Mouse (Mus musculus) brown adipose tissue, adult 24 weeks (tissue): ENCODE results near the gene Gm17657. TPM values are rescaled to one million over a fixed set of nuclear protein-coding genes. Genes with fewer than 3 reads are reported as not detected.
A peak's percentile ranks its signal among the peaks of the same experiment; 100 is the strongest.
"Not testable (repeated sequence)": the region's sequence is repeated elsewhere in the genome, so short reads cannot be mapped to it uniquely, and the experiment has no call there.

Experiments
- H3K27ac ChIP-seq: fragments of 200-500 bp; replicated peaks from 2 replicates; pipeline ENCODE4 v1.5.1; 2012; ENCODE audit warnings: low read depth, mild to moderate bottlenecking, low read length
- H3K4me1 ChIP-seq: fragments of 200-500 bp; 2 replicates; pipeline ENCODE4 v1.6.1; 2012; ENCODE audit warnings: low read length, mixed read lengths; ENCODE audit not compliant: control insufficient read depth, insufficient read depth, insufficient read length
- H3K4me3 ChIP-seq: fragments of 200-500 bp; 2 replicates; pipeline ENCODE4 v1.5.1; 2012; ENCODE audit warnings: low read depth, mild to moderate bottlenecking, low read length, moderate library complexity; ENCODE audit not compliant: insufficient read depth
- polyA plus RNA-seq: library from polyadenylated mRNA; stranded (reverse); fragments of >200 nt; gene quantifications from 2 replicates; pipeline ENCODE4 v1.2.4, GENCODE M21; 2012; ENCODE audit not compliant: missing spikeins, insufficient read depth, insufficient read length

The Gm17657 gene
- polyA plus RNA-seq, 1 experiment = not detected

GRCm38 (mm10) chr17:29531278-29531677, 18.2 kb downstream of the Gm17657 start:
- H3K27ac ChIP-seq = no peak overlapping the region
- no peak overlapping the region for H3K4me3 ChIP-seq

GRCm38 (mm10) chr17:29530508-29530907, 18.9 kb downstream of the Gm17657 start:
- no peak overlapping the region for H3K4me3 ChIP-seq
- no peak overlapping the region for H3K27ac ChIP-seq
- no peaks in the 10 kb centered on the region for H3K4me1 ChIP-seq

More at GRCm38 (mm10) chr17:29531278-29531677, 18.2 kb downstream of the Gm17657 start:
- H3K4me1 ChIP-seq = no peaks in the 10 kb centered on the region

GRCm38 (mm10) chr17:29528568-29529187, 20.8 kb downstream of the Gm17657 start:
- H3K27ac ChIP-seq = no peak overlapping the region
- no peaks in the 10 kb centered on the region for H3K4me1 ChIP-seq
- H3K4me3 ChIP-seq = no peak overlapping the region

GRCm38 (mm10) chr17:29525613-29526012, 23.8 kb downstream of the Gm17657 start:
- Histone ChIP-seq H3K4me1 (no peaks in the 10 kb centered on the region), H3K4me3 (no peak overlapping the region), H3K27ac (no peak overlapping the region)

DNA sequence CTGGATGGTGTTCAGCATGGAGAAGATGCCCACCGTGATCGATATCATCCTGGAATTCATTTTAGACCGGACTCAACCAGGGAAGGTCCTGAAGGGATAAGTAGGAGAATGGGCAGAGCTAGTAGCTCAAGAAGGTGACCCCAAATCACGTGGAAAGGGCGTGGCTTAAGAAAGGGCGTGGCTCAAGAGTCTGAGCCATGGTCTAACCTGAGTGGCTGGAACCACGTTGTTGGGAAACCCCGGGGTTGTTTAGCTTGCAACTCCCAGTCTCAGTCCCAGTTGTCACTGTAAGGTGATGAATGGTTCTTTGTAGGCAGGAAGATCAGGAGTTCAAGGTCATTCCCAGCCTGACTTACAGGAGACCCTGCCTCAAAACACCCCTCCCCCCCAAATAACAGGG, 29.7 kb downstream of the Gm17657 start:
- H3K27ac ChIP-seq = no peak overlapping the region
- no peaks in the 10 kb centered on the region for H3K4me1 ChIP-seq
- no peak overlapping the region for H3K4me3 ChIP-seq

DNA sequence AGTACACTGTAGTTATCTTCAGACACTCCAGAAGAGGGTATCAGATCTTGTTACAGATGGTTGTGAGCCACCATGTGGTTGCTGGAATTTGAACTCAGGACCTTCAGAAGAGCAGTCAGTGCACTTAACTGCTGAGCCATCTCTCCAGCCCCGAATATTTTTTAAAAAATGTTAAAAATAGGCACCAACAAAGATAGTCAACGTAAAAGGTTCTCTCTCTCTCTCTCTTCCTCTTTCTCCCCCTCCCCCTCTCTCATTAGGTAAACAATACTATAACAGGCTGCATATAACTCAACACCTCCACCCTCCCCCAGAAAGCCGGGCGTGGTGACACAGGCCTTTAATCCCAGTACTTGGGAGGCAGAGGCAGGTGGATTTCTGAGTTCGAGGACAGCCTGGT, 30.8 kb downstream of the Gm17657 start:
- H3K27ac ChIP-seq, H3K4me3 ChIP-seq, H3K4me1 ChIP-seq: not testable (repeated sequence)

DNA sequence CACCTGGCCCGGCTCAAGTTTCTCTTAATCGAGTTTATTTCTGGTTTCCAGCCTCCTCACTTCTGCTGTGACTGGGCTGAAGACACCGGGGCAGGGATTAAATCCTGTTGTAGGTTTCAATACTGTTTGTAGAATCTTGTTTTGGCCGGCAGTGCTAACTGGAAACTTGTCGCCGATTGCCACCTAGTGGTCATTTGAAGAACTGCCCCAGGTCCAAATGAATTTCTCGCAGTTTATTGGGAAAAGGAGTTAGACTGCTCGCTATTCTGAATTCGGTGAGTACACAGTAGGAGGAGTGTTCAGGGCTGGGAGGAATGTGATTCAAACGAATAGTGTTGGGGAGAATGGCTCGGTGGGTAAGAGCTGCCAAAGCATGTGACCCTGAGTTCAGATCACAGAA, 35.0 kb downstream of the Gm17657 start:
- Histone ChIP-seq H3K4me1 (no peaks in the 10 kb centered on the region), H3K4me3 (no peak overlapping the region), H3K27ac (no peak overlapping the region)

GRCm38 (mm10) chr17:29513044-29513730, 36.3 kb downstream of the Gm17657 start:
- Histone ChIP-seq H3K27ac (no peak overlapping the region), H3K4me1 (no peaks in the 10 kb centered on the region), H3K4me3 (no peak overlapping the region)

DNA sequence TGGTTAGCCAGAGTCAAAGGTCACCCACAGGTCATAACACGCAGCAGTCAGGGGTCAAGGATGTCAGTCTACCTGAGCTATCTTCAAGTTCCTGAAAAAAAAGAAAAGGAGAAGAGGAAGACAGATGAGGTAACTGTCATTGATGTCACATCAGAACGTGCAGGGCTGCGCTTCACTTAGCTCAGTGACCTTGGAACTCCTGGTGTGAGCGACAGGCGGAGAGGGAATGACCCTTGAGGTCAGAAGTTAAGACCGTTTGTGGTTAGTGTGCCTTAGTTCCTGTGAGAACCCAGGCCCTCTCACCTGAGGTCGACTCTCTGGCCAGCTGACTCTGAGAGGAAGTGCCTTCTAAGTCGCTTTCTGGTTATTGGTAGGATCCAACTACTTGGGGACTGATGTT, 38.7 kb downstream of the Gm17657 start:
- Histone ChIP-seq H3K4me3 (no peak overlapping the region), H3K27ac (no peak overlapping the region)

DNA sequence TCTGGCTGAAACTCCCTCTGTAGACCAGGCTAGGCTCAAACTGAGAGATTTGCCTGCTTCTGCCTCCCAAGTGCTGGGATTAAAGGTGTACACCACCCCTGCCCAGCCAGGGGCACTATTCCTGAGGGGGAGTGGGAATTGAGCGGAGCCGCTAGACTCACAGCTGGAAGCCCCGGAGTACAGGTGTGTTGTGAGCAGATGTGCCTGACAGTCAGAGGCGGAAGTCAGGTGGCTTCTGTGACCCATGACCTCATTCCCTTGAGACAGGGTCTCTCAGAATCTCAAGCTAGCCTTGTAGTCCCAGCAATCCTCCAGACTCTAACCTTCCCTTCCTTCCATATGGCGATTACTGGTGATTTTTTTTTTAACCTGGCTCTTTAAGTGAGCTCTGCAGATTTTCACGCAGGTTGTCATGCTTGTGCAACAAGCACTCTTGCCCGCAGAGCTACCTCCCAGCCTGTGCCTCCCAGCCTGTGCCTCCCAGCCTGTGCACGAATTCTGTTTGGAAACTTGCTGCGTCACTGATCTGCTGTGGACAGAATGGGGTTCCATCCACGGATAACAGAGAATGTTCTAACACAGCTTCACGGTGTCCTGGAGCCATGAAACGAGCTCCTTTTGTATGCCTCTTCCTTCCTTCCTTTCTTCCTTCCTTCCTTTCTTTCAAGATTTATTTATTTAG, 40.4 kb downstream of the Gm17657 start:
- Histone ChIP-seq H3K27ac (no peak overlapping the region), H3K4me3 (no peak overlapping the region), H3K4me1 (no peaks in the 10 kb centered on the region)

More for the DNA sequence above, 38.7 kb downstream of the Gm17657 start:
- no peaks in the 10 kb centered on the region for H3K4me1 ChIP-seq

- Histone ChIP-seq H3K4me3 (no peak overlapping the region), H3K4me1 (peaks cover 4% of the 10 kb centered on the region; the same call in 1 of the 2 replicates), H3K27ac (no peak overlapping the region)
Measured at GRCm38 (mm10) chr17:29503700-29504099, 45.7 kb downstream of the Gm17657 start.

DNA sequence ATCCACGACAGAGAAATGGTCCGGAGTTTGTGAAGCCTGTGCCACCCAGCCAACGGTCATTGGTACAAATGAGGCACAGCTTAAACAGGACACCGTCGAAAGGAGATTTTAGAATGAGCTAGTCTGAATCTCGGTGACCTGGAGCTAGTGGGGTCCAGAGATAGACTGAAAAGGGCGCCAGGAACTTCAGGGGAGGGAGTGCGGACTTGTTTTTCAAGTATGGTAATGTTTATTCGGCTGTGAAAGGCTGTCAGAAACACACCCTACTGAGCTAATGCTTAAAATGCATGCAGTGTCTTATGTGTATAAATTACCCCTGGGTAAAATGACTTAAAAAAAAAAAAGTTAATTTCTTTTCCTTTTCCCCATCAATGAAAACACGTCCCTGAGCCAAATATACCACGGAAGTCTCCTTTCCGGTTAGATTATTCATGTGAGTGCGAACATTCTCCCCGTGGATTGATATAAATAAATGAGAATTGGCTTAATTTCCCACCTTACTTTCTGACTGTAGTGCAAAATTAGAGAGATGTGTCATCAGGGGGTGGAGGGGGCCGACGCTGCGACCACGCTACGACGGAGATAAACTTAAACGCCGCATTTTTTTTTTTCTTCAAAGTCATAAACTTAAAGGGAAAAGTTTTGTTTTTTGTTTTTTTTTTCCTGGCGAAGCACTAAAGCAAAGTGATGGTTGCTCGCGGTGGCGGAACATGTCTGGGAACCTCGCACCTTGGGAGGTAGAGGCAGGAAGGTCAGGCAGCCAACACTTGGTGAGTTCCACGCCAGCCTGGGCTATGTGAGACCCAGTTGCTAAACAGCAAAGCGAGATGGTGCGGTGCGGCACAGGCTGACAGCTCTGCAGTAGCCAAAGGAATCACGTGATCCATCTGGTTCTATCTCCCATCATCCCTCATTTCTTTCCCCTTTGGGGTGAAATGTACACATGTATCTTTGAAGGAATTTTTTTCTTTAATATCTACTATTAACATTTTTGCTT, 46.5 kb downstream of the Gm17657 start:
- peak overlapping the region; percentile 23; the same call in 1 of the 2 replicates for H3K27ac ChIP-seq
- peaks cover 6% of the 10 kb centered on the region for H3K4me1 ChIP-seq
- H3K4me3 ChIP-seq = peak overlapping the region; percentile 54

DNA sequence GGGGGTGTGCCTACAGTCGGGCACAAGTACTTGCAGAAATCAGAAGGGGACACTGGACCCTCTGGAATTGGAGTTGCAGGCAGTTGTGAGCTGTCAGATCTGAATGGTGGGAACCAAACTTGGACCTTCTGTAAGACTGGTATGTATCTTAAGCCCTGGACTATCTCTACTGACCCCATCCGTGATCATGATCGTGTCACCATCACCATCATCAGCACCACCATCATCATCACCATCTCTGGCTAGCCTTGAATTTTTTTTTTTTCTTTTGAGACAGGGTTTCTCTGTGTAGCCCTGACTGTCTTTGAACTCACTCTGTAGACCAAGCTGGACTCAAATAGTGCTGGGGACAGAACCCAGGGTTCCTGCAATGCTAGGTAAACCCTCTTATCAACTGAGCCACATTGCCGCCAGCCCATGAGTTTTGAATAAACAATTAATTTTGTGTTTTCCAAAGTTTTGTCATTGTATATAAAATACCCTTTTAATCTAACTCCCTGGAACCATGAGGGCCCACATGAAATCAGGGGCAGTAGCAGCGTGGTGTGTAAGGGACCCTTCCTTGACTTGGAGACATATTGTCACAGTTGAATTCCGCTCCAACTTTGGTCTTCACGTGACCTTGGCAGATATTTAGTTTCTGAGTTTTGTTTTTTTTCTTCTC, 47.3 kb downstream of the Gm17657 start:
- Histone ChIP-seq H3K4me3 (no peak overlapping the region), H3K27ac (peak overlapping the region; percentile 23; the same call in 1 of the 2 replicates), H3K4me1 (peaks cover 8% of the 10 kb centered on the region)

DNA sequence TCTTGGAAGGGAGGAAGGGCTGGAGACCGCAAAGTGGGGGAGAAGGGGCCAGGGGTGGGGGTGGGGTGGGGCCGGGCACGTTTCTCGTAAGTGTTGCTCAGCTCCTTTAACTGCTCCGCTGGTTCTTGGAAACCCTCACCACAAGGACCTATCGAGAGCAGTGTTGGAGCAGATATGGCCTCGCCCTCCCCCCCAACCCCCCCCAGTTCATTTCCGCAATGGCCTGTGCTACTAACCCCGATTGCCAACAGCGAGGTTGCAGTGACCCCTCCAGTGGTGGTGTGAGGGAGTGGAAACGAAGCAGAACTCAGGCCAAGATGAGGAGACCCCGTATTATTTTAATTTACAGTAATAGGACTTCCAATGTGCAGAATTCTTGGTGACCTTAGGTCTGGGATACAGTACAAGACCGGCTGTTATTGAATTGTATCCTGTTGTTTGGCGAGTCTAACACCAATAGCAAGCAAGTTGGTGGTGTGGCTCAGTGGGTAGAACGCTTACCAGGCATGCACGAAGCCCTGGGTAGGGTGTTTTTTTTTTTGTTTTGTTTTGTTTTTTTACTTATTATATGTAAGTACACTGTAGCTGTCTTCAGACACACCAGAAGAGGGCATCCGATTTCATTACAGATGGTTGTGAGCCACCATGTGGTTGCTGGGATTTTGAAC, 48.5 kb downstream of the Gm17657 start:
- Histone ChIP-seq H3K4me1 (peaks cover 8% of the 10 kb centered on the region), H3K27ac (no peak overlapping the region), H3K4me3 (no peak overlapping the region)
